Mouse (Mus musculus) ES-E14 (cell line): Measurements from ENCODE around the gene Gm45623. TPM values are rescaled to one million over a fixed set of nuclear protein-coding genes. Genes with fewer than 3 reads are reported as not detected.

Experiments
- DNase-seq: peaks from one replicate; pipeline ENCODE4 v3.0.0-alpha.2; 2013; ENCODE audit warnings: low read depth, low spot score
- H3K27ac ChIP-seq: 2 replicates; pipeline ENCODE4 v1.5.1; 2012; ENCODE audit warnings: low read depth, mild to moderate bottlenecking, low read length, moderate library complexity, mixed read lengths; ENCODE audit not compliant: poor library complexity, insufficient read depth, severe bottlenecking
- H3K36me3 ChIP-seq: 2 replicates; pipeline ENCODE4 v1.6.1; 2012; ENCODE audit warnings: mild to moderate bottlenecking, low read length, moderate library complexity, mixed read lengths; ENCODE audit not compliant: control insufficient read depth, poor library complexity, insufficient read depth, severe bottlenecking
- H3K4me1 ChIP-seq, 2 experiments: fragments of 150-350 bp in 1 of 2; sonication (generic) in 1 of 2; 2 replicates each; pipeline ENCODE4 v1.6.1; 2012; ENCODE audit warnings: low read length in 2 of 2, mild to moderate bottlenecking in 1 of 2, mixed read lengths in 1 of 2; ENCODE audit not compliant: control insufficient read depth in 2 of 2, insufficient read depth in 2 of 2, poor library complexity in 1 of 2
- H3K4me3 ChIP-seq, 2 experiments: fragments of 150-350 bp in 1 of 2; sonication (generic) in 1 of 2; 2 replicates each; pipeline ENCODE4 v1.5.1; 2012; ENCODE audit warnings: low read length in 2 of 2, low read depth in 1 of 2, mild to moderate bottlenecking in 1 of 2, mixed read lengths in 1 of 2; ENCODE audit not compliant: insufficient read depth in 1 of 2, poor library complexity in 1 of 2, severe bottlenecking in 1 of 2
- H3K9ac ChIP-seq: 2 replicates; pipeline ENCODE4 v1.6.1; 2012; ENCODE audit warnings: low read depth, mild to moderate bottlenecking, low read length, mixed read lengths; ENCODE audit not compliant: poor library complexity, insufficient read depth, severe bottlenecking
- H3K9me3 ChIP-seq: fragments of 150-350 bp; sonication (generic); 2 replicates; pipeline ENCODE4 v1.6.1; 2012; ENCODE audit warnings: low read depth, mild to moderate bottlenecking, low read length; ENCODE audit not compliant: control insufficient read depth, insufficient read depth
- CHD2 ChIP-seq: IDR thresholded peaks from 2 replicates; pipeline ENCODE4 v1.6.1; 2014; ENCODE audit warnings: mild to moderate bottlenecking, low read depth, low read length, inconsistent platforms
- HCFC1 ChIP-seq: IDR thresholded peaks from 2 replicates; pipeline ENCODE4 v1.6.1; 2012; ENCODE audit warnings: low read length, inconsistent platforms, borderline replicate concordance; ENCODE audit not compliant: insufficient read depth
- MAFK ChIP-seq: IDR thresholded peaks from 2 replicates; pipeline ENCODE4 v1.6.1; 2014; ENCODE audit warnings: mild to moderate bottlenecking, low read depth, low read length, inconsistent platforms; ENCODE audit not compliant: insufficient read depth
- ZC3H11A ChIP-seq: IDR thresholded peaks from 2 replicates; pipeline ENCODE4 v1.6.1; 2012; ENCODE audit warnings: low read depth, mild to moderate bottlenecking, inconsistent platforms, low read length, borderline replicate concordance
- ZNF384 ChIP-seq: IDR thresholded peaks from 2 replicates; pipeline ENCODE4 v1.6.1; 2012; ENCODE audit warnings: low read depth, low read length, inconsistent platforms
- in situ Hi-C, 2 experiments: fragments of 600-800 bp; cut with MboI; formaldehyde crosslinking; loops; one replicate each; pipeline ENCODE4 v1.15.1; 2025; ENCODE audit warnings: low sequenced_read_pairs in 2 of 2, inconsistent platforms in 1 of 2; ENCODE audit not compliant: unreplicated experiment in 2 of 2
- total RNA-seq: library from RNA; depleted of rRNA; stranded (reverse); fragments of 300-350 nt; gene quantifications from 2 replicates; pipeline ENCODE4 v1.2.3, GENCODE M21; 2012

The Gm45623 gene
- total RNA-seq, 1 experiment = not detected

GRCm38 (mm10) chr13:56726551-56726950 is 27.1 kb downstream of the Gm45623 start:
- DNase-seq = no peak
- Histone ChIP-seq H3K36me3 (peaks cover 12% of the 10 kb centered on the region), H3K4me1 (no peaks in the 10 kb centered on the region), H3K4me3 (no peak overlapping the region), H3K27ac (no peak overlapping the region), H3K9ac (no peak overlapping the region), H3K9me3 (no peaks in the 10 kb centered on the region)
- no peak for TF ChIP-seq HCFC1
- TF ChIP-seq MAFK = no peak
- no peak for TF ChIP-seq CHD2
- no peak for TF ChIP-seq ZC3H11A
- TF ChIP-seq ZNF384 = no peak
- in situ Hi-C loops = no loop called here

GRCm38 (mm10) chr13:56712221-56712620 is 41.4 kb downstream of the Gm45623 start:
- no peak overlapping the region for H3K27ac ChIP-seq
- TF ChIP-seq MAFK (no peak), CHD2 (no peak), HCFC1 (no peak), ZNF384 (no peak)
- no peak for DNase-seq
- no peaks in the 10 kb centered on the region for H3K4me1 ChIP-seq
- no peaks in the 10 kb centered on the region for H3K9me3 ChIP-seq
- no peak overlapping the region for H3K4me3 ChIP-seq
- peaks cover 2% of the 10 kb centered on the region; the same call in 1 of the 2 replicates for H3K36me3 ChIP-seq
- no peak overlapping the region for H3K9ac ChIP-seq
- in situ Hi-C loops = no loop called here

GRCm38 (mm10) chr13:56710620-56711019 is 43.0 kb downstream of the Gm45623 start:
- TF ChIP-seq MAFK (no peak), HCFC1 (no peak), CHD2 (no peak), ZNF384 (no peak), ZC3H11A (no peak)
- no peak for DNase-seq
- H3K36me3 ChIP-seq = peaks cover 2% of the 10 kb centered on the region; the same call in 1 of the 2 replicates

GRCm38 (mm10) chr13:56707606-56708005 is 46.0 kb downstream of the Gm45623 start:
- Histone ChIP-seq H3K4me3 (no peak overlapping the region), H3K36me3 (peaks cover 2% of the 10 kb centered on the region; the same call in 1 of the 2 replicates), H3K9me3 (no peaks in the 10 kb centered on the region), H3K27ac (no peak overlapping the region), H3K9ac (no peak overlapping the region), H3K4me1 (peaks cover 0 to 2% of the 10 kb centered on the region in 2 experiments; a peak in 3 of 4 replicates)
- no peak for DNase-seq
- in situ Hi-C loops = no loop called here
- TF ChIP-seq MAFK = no peak
- no peak for TF ChIP-seq ZC3H11A
- no peak for TF ChIP-seq CHD2
- no peak for TF ChIP-seq ZNF384
- no peak for TF ChIP-seq HCFC1

More at GRCm38 (mm10) chr13:56710620-56711019, 43.0 kb downstream of the Gm45623 start:
- in situ Hi-C loops = no loop called here
- H3K9ac ChIP-seq = no peak overlapping the region
- H3K9me3 ChIP-seq = no peaks in the 10 kb centered on the region
- H3K4me3 ChIP-seq = no peak overlapping the region
- no peak overlapping the region for H3K27ac ChIP-seq
- no peaks in the 10 kb centered on the region; a peak in 1 of 4 replicates for H3K4me1 ChIP-seq

- Histone ChIP-seq H3K4me1 (peaks cover 0 to 2% of the 10 kb centered on the region in 2 experiments; a peak in 3 of 4 replicates), H3K9ac (no peak overlapping the region), H3K36me3 (peaks cover 1% of the 10 kb centered on the region; the same call in 1 of the 2 replicates), H3K9me3 (no peaks in the 10 kb centered on the region), H3K27ac (no peak overlapping the region), H3K4me3 (no peak overlapping the region)
- in situ Hi-C loops = no loop called here
- TF ChIP-seq MAFK (no peak), HCFC1 (no peak), ZNF384 (no peak), ZC3H11A (no peak), CHD2 (no peak)
- DNase-seq = no peak
Measured at GRCm38 (mm10) chr13:56707111-56707510, 46.5 kb downstream of the Gm45623 start.
